Mouse (Mus musculus) gastrocnemius, adult 18-20 months (tissue): ENCODE data around the gene Lrrc71. TPM values are rescaled to one million over a fixed set of nuclear protein-coding genes. Genes with fewer than 3 reads are reported as not detected.

ENCODE experiments used
- DNase-seq: peaks from one replicate; pipeline ENCODE4 v3.0.0; 2021; ENCODE audit warnings: low spot score
- long read RNA-seq, 2 experiments: library from polyadenylated mRNA; stranded (forward); transcript quantifications; one replicate each; pipeline ENCODE4 v2.0.0; 2021
- total RNA-seq, 2 experiments: library from RNA; stranded (reverse); gene quantifications; 2 replicates each; pipeline ENCODE4 v1.2.3; 2021

The Lrrc71 gene
- not detected for total RNA-seq
- long read RNA-seq, experiment 1, result 0 reads
- long read RNA-seq, experiment 2, result 0 reads

GRCm38 (mm10) chr3:87748431-87748830 is at the start of gene Lrrc71:
Gene Lrrc71, minus strand, starts transcription at chr3:87748625.
- no peak for DNase-seq

- DNase-seq, result peak; percentile 25
Observed at GRCm38 (mm10) chr3:87796736-87797334, 48.4 kb upstream of the Lrrc71 start, which contains the start of gene Insrr. Gene Insrr, plus strand, starts transcription at chr3:87796951.

- peak; percentile 61 for DNase-seq
Observed at GRCm38 (mm10) chr3:87795336-87796277, 47.2 kb upstream of the Lrrc71 start.

- no peak for DNase-seq
Observed at GRCm38 (mm10) chr3:87794922-87795325, 46.5 kb upstream of the Lrrc71 start, which contains the start of gene Ntrk1. Gene Ntrk1, minus strand, starts transcription at chr3:87795162.

- DNase-seq, result no peak
Observed at GRCm38 (mm10) chr3:87789768-87790167, 41.3 kb upstream of the Lrrc71 start.

GRCm38 (mm10) chr3:87789248-87789647 is 40.8 kb upstream of the Lrrc71 start:
- DNase-seq, result no peak

- DNase-seq, result no peak
Observed at GRCm38 (mm10) chr3:87785626-87786214, 37.3 kb upstream of the Lrrc71 start.

- no peak for DNase-seq
Observed at GRCm38 (mm10) chr3:87785156-87785555, 36.7 kb upstream of the Lrrc71 start.

GRCm38 (mm10) chr3:87783282-87784023 is 35.0 kb upstream of the Lrrc71 start:
- DNase-seq, result no peak

GRCm38 (mm10) chr3:87779086-87779485 is 30.7 kb upstream of the Lrrc71 start:
- no peak for DNase-seq

- DNase-seq, result no peak
Observed at GRCm38 (mm10) chr3:87778283-87778682, 29.9 kb upstream of the Lrrc71 start.

GRCm38 (mm10) chr3:87771088-87771487 is 22.7 kb upstream of the Lrrc71 start:
- no peak for DNase-seq

GRCm38 (mm10) chr3:87770280-87770679 is 21.9 kb upstream of the Lrrc71 start:
- DNase-seq, result peak; percentile 48

GRCm38 (mm10) chr3:87769506-87769905 is 21.1 kb upstream of the Lrrc71 start:
- DNase-seq, result no peak

- peak; percentile 81 for DNase-seq
Observed at GRCm38 (mm10) chr3:87768844-87769243, 20.4 kb upstream of the Lrrc71 start.

GRCm38 (mm10) chr3:87768431-87768830 is 20.0 kb upstream of the Lrrc71 start:
- no peak for DNase-seq

- DNase-seq, result peak; percentile 40
Observed at GRCm38 (mm10) chr3:87767764-87768163, 19.3 kb upstream of the Lrrc71 start.

GRCm38 (mm10) chr3:87766284-87766667 is 17.9 kb upstream of the Lrrc71 start:
- DNase-seq, result no peak

- DNase-seq, result no peak
Observed at GRCm38 (mm10) chr3:87765631-87766283, 17.3 kb upstream of the Lrrc71 start.

- no peak for DNase-seq
Observed at GRCm38 (mm10) chr3:87765091-87765490, 16.7 kb upstream of the Lrrc71 start.

GRCm38 (mm10) chr3:87764506-87764905 is 16.1 kb upstream of the Lrrc71 start:
- no peak for DNase-seq
